Mouse (Mus musculus) erythroblast, embryonic 14.5 days (primary cell): ENCODE data around the gene Zan.

Source experiments
- GATA1 ChIP-seq: IDR thresholded peaks from 2 replicates; pipeline ENCODE4 v1.6.1; 2012; ENCODE audit warnings: low read length, inconsistent platforms, mixed read lengths
- TAL1 ChIP-seq: IDR thresholded peaks from 3 replicates; pipeline ENCODE4 v1.6.1; 2012; ENCODE audit warnings: low read length, inconsistent platforms, mixed read lengths

- no peak for TF ChIP-seq TAL1
- TF ChIP-seq GATA1, result no peak
Observed at GRCm38 (mm10) chr5:137410066-137410465, 66.8 kb downstream of the Zan start.
